Mouse (Mus musculus): ENCODE results near the gene Mars. TPM values are rescaled to one million over a fixed set of nuclear protein-coding genes. Genes with fewer than 3 reads are reported as not detected.

Mars gene
- total RNA-seq, 2 experiments from 2014 or later: 135 to 213 TPM

- ATAC-seq (replicated peaks; ENCODE audit: low FRiP score, low TSS enrichment, poor library complexity, severe bottlenecking): peak; percentile 89
Measured at GRCm38 (mm10) chr10:127338930-127339682, 27.5 kb upstream of the Mars start.

- ATAC-seq (replicated peaks; ENCODE audit: low FRiP score, low TSS enrichment, poor library complexity, severe bottlenecking): no peak
Measured at GRCm38 (mm10) chr10:127337536-127338099, 26.0 kb upstream of the Mars start.

DNA sequence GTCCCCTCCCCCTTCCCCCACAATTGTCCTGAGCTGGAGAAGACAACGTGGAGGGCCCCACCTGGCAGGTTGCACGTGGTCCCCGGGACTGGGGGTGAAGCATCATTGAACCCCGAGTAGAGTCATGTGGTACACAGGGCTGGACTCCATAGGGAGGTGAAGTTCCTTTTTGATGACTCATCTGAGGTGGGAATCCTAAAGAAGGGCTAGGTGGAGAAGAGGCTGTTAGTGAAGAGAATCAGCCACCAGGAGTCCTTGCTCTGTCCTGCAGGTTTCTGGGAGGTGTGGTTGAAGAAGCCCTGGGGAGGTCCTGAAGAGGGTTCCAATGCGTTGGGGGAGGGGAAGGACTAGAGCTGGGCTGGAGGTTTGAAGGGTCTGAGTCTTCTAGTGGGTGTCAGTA is 25.4 kb upstream of the Mars start:
- no peak for ATAC-seq (replicated peaks; ENCODE audit: low FRiP score, low TSS enrichment, poor library complexity, severe bottlenecking)

DNA sequence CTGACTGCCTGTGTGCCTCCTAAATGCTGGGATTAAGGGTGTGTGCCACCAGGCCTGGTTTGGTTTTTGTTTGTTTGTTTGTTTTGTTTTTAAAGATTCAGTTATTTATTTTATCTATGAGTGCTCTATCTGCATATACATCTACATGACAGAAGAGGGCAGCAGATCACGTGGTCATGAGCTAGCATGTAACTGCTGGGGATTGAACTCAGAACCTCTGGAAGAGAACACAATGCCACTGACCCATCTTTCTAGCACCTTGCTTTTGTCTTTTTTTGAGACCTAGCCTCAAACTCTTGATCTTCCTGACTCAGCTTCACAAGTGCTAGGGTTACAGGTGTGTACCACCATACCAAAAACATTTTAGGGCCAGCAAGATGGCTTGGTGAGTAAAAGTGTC is 23.7 kb upstream of the Mars start:
- no peak for ATAC-seq (replicated peaks; ENCODE audit: low FRiP score, low TSS enrichment, poor library complexity, severe bottlenecking)

DNA sequence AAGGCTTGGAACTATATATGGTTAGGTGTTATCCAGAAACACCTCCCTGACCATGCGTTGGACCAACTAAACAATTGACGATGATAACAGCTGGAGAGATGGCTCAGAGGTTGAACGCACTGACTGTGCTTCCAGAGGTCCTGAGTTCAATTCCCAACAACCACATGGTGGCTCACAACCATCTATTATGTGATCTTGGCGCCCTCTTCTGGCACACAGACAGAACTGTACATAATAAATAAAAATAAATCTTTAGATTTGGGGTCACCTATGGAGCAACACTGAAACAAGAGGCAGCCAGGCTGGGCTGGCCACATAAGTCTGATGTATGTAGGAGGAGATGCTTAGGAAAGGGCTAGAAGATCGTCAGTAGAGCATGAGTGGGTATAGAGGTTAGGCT is 21.6 kb upstream of the Mars start:
- no peak for ATAC-seq (replicated peaks; ENCODE audit: low FRiP score, low TSS enrichment, poor library complexity, severe bottlenecking)

DNA sequence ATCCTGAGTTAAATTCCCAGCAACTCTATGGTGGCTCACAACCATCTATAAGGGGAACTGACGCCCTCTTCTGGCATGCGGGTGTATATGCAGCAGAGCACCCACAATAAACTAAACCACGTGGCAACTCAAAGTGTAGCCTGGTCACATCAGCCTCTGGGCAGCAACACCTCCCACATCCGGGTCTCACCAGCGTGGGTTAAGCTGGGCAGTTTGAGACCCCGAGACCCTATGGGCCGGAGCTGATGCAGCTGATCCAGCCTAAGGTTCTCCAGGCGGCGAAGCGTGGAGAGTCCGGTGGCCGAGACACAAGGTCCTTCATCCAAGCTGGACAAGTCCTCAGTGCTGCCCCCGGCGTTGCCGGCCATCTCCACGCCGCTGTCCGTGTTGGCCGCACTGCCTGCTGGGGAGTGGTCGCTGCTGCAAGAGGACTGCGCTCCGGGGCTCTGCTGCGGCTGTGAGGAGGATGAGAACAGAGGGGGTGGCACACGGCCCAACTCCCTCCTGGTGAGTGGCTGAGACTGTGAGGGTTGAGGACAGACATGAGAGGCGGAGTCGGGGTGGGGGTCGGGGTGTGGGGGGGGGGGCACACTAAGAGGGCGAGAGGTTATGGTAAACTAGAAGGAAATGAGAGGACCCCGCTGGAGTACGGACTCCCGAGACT is 20.8 kb upstream of the Mars start:
- peak; percentile 42 for ATAC-seq (replicated peaks; ENCODE audit: low FRiP score, low TSS enrichment, poor library complexity, severe bottlenecking)

- ATAC-seq (replicated peaks; ENCODE audit: low FRiP score, low TSS enrichment, poor library complexity, severe bottlenecking): no peak
Measured at GRCm38 (mm10) chr10:127330212-127330611, 18.6 kb upstream of the Mars start.

DNA sequence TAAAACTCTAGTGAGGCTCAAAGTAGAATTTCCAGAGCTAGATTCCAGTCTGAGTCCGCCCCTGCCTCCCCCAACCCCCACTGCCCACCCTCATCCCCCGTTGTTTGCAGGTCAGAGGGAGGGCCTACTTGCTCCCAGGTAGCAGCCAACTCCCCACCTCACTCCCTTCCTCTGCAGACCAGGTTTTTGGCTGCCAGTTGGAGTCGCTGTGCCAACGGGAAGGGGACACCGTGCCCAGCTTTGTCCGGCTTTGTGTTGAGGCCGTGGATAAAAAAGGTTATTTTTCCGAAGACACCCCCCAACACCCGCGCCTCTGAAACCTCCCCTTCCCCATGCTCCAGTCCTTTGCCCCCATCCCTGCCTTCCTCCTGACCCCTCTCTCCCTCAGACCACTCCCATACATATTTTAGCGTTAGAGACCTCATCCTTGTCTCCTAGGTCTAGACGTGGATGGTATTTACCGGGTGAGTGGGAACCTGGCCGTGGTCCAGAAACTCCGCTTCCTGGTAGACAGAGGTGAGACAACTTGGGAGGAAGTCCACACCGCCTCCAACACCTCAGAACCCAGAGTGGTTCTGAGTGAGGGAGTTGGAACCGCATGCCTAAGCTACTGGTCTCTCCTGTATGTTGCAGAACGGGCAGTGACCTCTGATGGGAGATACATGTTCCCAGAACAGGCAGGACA is 16.0 kb upstream of the Mars start:
- ATAC-seq (replicated peaks; ENCODE audit: low FRiP score, low TSS enrichment, poor library complexity, severe bottlenecking): no peak

DNA sequence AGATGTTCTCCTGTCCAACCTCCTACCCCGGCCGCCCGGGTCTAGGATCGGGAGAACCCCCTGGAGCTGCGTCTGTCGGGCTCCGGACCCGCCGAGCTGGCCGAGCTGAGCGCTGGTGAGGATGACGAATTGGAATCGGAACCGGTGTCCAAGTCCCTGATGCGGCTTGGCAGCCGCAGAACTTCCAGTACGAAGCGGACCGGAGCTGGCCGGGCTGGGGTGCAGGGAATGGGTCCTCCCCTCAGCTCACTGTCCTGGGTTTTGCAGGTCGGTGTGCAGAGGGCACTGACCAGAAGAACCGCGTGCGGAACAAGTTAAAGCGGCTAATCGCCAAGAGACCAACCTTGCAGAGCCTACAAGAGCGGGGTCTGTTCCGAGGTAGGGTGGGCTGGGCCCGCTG is 15.2 kb upstream of the Mars start:
- no peak for ATAC-seq (replicated peaks; ENCODE audit: low FRiP score, low TSS enrichment, poor library complexity, severe bottlenecking)

DNA sequence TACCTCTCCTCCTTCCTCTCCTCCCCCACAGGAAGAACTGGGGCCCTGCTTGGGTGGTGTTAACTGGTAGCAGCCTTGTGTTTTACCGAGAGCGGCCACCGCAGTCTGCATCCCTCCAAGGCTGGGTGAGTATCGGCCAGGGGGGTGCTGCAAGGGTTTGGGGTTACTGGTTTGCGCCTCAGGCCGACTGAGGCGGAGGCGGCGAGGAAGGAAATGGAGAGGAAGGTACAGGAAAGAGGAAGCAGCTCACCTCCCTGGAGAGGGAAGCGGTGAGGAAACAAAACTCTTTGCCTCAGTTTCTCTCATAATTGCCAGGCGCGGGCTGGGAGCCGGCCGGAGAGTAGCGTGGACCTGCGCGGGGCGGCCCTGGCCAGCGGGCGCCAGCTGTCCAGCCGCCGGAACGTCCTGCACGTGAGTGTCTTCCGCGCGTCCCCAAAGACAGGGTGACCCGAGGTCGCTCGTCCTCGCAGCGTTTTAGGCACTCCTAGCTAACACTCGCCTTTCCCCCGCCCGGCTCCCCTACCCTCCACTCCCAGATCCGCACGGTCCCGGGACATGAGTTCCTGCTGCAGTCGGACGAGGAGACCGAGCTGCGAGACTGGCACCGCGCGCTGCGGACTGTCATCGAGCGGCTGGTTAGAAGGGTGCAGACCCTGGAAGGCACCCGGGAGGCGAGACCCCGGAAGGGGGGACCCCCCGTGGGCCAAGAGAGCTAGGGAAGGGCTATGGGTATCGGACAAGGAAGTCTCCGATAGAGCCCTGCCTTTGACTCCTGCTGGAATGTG is 14.6 kb upstream of the Mars start:
- ATAC-seq (replicated peaks; ENCODE audit: low FRiP score, low TSS enrichment, poor library complexity, severe bottlenecking): 0 out of 2 replicates have a peak, but pooled peaks have one; percentile 10

- no peak for ATAC-seq (replicated peaks; ENCODE audit: low FRiP score, low TSS enrichment, poor library complexity, severe bottlenecking)
Measured at GRCm38 (mm10) chr10:127325454-127326016, 13.9 kb upstream of the Mars start.

GRCm38 (mm10) chr10:127324495-127324894 is 12.9 kb upstream of the Mars start:
- ATAC-seq (replicated peaks; ENCODE audit: low FRiP score, low TSS enrichment, poor library complexity, severe bottlenecking): peak; percentile 81

GRCm38 (mm10) chr10:127323131-127323855 is 11.7 kb upstream of the Mars start:
- ATAC-seq (replicated peaks; ENCODE audit: low FRiP score, low TSS enrichment, poor library complexity, severe bottlenecking): 0 out of 2 replicates have a peak, but pooled peaks have one; percentile 15

DNA sequence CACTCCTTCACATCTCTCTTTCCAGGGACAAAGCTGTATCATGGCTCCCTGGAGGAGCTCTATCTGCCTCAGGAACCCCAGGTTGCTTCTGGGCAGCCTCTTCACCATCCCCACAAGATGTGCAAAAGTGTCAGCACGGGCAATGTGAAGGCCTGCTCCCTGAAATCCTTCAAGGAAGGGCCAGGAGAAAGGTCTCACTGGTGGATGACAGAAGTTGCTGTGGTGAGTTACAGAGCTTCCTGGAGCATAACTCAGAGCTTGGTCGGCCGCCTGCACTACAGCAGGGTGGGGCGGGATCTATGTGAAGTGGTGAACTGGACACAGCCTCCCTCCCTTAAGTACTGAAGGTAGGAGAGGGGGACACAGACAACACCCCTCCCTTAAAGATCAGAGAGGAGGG is 11.1 kb upstream of the Mars start:
- no peak for ATAC-seq (replicated peaks; ENCODE audit: low FRiP score, low TSS enrichment, poor library complexity, severe bottlenecking)

DNA sequence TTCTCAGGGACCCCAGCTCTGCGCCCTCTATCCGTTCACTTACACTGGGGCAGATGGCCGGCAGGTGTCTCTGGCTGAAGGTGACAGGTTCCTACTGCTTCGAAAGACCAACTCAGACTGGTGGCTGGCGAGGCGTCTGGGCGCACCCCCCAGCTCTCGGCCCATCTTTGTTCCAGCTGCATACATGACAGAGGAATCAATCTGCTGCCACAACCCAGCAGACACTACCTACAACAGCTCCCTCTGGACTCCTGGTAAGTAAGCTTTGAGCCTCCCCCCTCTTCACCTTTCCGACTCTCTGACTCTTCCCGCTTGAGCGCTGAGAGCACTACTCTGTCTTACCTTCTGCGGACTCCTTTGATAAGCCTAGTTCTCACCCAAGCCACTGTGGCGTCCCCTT is 10.6 kb upstream of the Mars start:
- ATAC-seq (replicated peaks; ENCODE audit: low FRiP score, low TSS enrichment, poor library complexity, severe bottlenecking): no peak

GRCm38 (mm10) chr10:127321621-127322020 is 10.0 kb upstream of the Mars start, which contains the start of gene Arhgap9:
Arhgap9 (plus strand) TSS chr10:127321964.
- ATAC-seq (replicated peaks; ENCODE audit: low FRiP score, low TSS enrichment, poor library complexity, severe bottlenecking): no peak

GRCm38 (mm10) chr10:127319969-127320368 is 8.4 kb upstream of the Mars start:
- no peak for ATAC-seq (replicated peaks; ENCODE audit: low FRiP score, low TSS enrichment, poor library complexity, severe bottlenecking)

GRCm38 (mm10) chr10:127318009-127318408 is 6.4 kb upstream of the Mars start:
- ATAC-seq (replicated peaks; ENCODE audit: low FRiP score, low TSS enrichment, poor library complexity, severe bottlenecking): peak; percentile 35

Measured in megakaryocyte-erythroid progenitor cell, adult 5-6 weeks (primary cell).